Comparison of ENCODE assay signal across 9 mouse cellular contexts in the genomic region with DNA sequence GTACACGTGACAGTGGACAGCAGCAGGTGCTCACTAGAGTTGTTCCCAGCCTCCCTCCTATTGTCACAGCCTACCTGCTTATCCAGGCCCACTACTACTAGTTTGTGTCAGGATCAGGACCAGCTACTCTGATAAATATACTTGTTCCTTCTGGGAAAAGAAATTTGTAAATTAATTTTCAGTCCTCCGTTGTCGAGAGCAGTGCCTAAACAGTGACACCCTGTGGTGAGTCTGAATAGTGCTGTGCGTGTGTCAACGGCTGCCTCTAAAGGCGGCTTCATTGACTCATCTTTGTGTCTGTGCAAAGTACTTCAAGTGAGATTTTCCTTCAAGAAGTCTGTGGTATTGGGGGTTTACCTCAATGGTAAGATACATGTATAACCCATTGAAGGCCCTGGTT. TPM values are rescaled to one million over a fixed set of nuclear protein-coding genes. Genes with fewer than 3 reads are reported as not detected.
DNase-seq lines count a peak whose midpoint lies in the region; ATAC-seq and TF ChIP-seq lines count a peak whose summit lies in the region.
"Had no signal": no experiment of that assay in that cellular context is flagged by ENCODE, and none has a peak within 500 bp of the region (broad histone marks: within the 10 kb centered on the region; RNA-seq: fewer than 3 reads in every experiment).

No protein-coding gene starts in this region.

- WGBS in midbrain, embryonic 14.5 days, result 44% methylated on average over 6 of the region's 6 CpGs
- WGBS in midbrain, embryonic 15.5 days, result 35% methylated on average over 6 of the region's 6 CpGs
- WGBS in liver, embryonic 14.5 days (ENCODE audit: insufficient replicate concordance), result 68% methylated on average over 6 of the region's 6 CpGs

- ATAC-seq in midbrain, embryonic 14.5 days (ENCODE audit: low FRiP score, low TSS enrichment), result no peak
- no peak for ATAC-seq in midbrain, embryonic 15.5 days (replicated peaks)
- peak; percentile 67 for ATAC-seq in granulocyte monocyte progenitor cell, adult 5-6 weeks (replicated peaks; ENCODE audit: poor library complexity, severe bottlenecking)
- no peak for ATAC-seq in liver, embryonic 14.5 days (ENCODE audit: insufficient read depth)

- no peaks in the 10 kb centered on the region for H3K9me3 ChIP-seq in midbrain, embryonic 14.5 days (ENCODE audit: control insufficient read depth, low read length)
- H3K9me3 ChIP-seq in midbrain, embryonic 15.5 days, result no peaks in the 10 kb centered on the region
- no peaks in the 10 kb centered on the region for H3K9me3 ChIP-seq in liver, embryonic 14.5 days (ENCODE audit: control insufficient read depth, low read length)

- TF ChIP-seq CTCF in liver, embryonic 14.5 days (IDR thresholded peaks at IDR 0.05; ENCODE audit: low read depth), result peak; percentile 83

- H3K4me2 ChIP-seq in midbrain, embryonic 14.5 days (ENCODE audit: low read length), result no peak overlapping the region
- no peak overlapping the region for H3K4me2 ChIP-seq in midbrain, embryonic 15.5 days
- H3K4me2 ChIP-seq in liver, embryonic 14.5 days (ENCODE audit: low read depth), result no peak overlapping the region

- no peak overlapping the region for H3K4me3 ChIP-seq in midbrain, embryonic 14.5 days (replicated peaks; ENCODE audit: low read depth, low read length)
- H3K4me3 ChIP-seq in midbrain, embryonic 15.5 days, result no peak overlapping the region
- no peak overlapping the region for H3K4me3 ChIP-seq in liver, embryonic 14.5 days (ENCODE audit: insufficient read depth in 1 of 2, low read depth in 2 of 2, low read length in 2 of 2)

- no peaks in the 10 kb centered on the region for H3K27me3 ChIP-seq in midbrain, embryonic 14.5 days (ENCODE audit: control insufficient read depth, insufficient read depth, low read length)
- no peaks in the 10 kb centered on the region for H3K27me3 ChIP-seq in midbrain, embryonic 15.5 days (replicated peaks)
- H3K27me3 ChIP-seq in liver, embryonic 14.5 days (ENCODE audit: control insufficient read depth, insufficient read depth, low read length), result no peaks in the 10 kb centered on the region

- no peaks in the 10 kb centered on the region for H3K4me1 ChIP-seq in midbrain, embryonic 14.5 days (ENCODE audit: control insufficient read depth, insufficient read depth, low read length)
- H3K4me1 ChIP-seq in midbrain, embryonic 15.5 days, result no peaks in the 10 kb centered on the region
- H3K4me1 ChIP-seq in liver, embryonic 14.5 days (replicated peaks; ENCODE audit: control insufficient read depth in 2 of 2, insufficient read depth in 2 of 2, low read length in 1 of 2), result no peaks in the 10 kb centered on the region

- H3K27ac ChIP-seq in midbrain, embryonic 14.5 days (replicated peaks; ENCODE audit: low read depth, low read length), result no peak overlapping the region
- H3K27ac ChIP-seq in midbrain, embryonic 15.5 days, result no peak overlapping the region
- H3K27ac ChIP-seq in liver, embryonic 14.5 days, result no peak overlapping the region

- peaks cover 83% of the 10 kb centered on the region for H3K36me3 ChIP-seq in midbrain, embryonic 14.5 days (ENCODE audit: control insufficient read depth, insufficient read depth, low read length)
- peaks cover 54% of the 10 kb centered on the region for H3K36me3 ChIP-seq in midbrain, embryonic 15.5 days (replicated peaks)
- H3K36me3 ChIP-seq in liver, embryonic 14.5 days (replicated peaks; ENCODE audit: control insufficient read depth, insufficient read depth, low read depth), result peaks cover 80% of the 10 kb centered on the region

- DNase-seq in cerebellum, adult 9-10 months, result peak; percentile 63
- no peak for DNase-seq in cerebellum, adult 11 months
- DNase-seq in midbrain, embryonic 14.5 days, result peak; percentile 81
- DNase-seq in brain, embryonic 18.5 days (ENCODE audit: low read depth, low spot score), result peak; percentile 18
- DNase-seq in liver, embryonic 14.5 days (ENCODE audit: low read depth in 3 of 3, low spot score in 3 of 3), result peak in 1 of 3 experiments; percentile 23
- peak; percentile 57 for DNase-seq in right cerebral cortex, postnatal 4 days

- H3K9ac ChIP-seq in midbrain, embryonic 14.5 days (replicated peaks; ENCODE audit: low read length), result no peak overlapping the region
- H3K9ac ChIP-seq in midbrain, embryonic 15.5 days, result no peak overlapping the region
- H3K9ac ChIP-seq in liver, embryonic 14.5 days (replicated peaks), result no peak overlapping the region

- TF ChIP-seq EP300 in liver, embryonic 14.5 days (IDR thresholded peaks at IDR 0.05; ENCODE audit: low read depth), result no peak

RNA-seq across cellular contexts. Expression of a gene that starts 35.5 kb away (rescaled TPM):
- not detected in 2 replicates for polyA plus RNA-seq in midbrain, embryonic 14.5 days (2014; fragmentation: Nextera tagmentation; extraction: Ambion mirVana)
- 0.15 and 0.18 TPM in 2 replicates for polyA plus RNA-seq in midbrain, embryonic 15.5 days (2015; fragmentation: Nextera tagmentation; extraction: Ambion mirVana)
- not detected in 2 replicates for total RNA-seq in granulocyte monocyte progenitor cell, adult 5-6 weeks (2014; fragmentation: Nextera tagmentation)
- total RNA-seq in granulocyte monocyte progenitor cell, adult 5-6 weeks (2017), result 0.21 TPM in 1 of 2 replicates, not detected in the other
- polyA plus RNA-seq in liver, embryonic 14.5 days (2012; rRNA removed), result not detected in 2 replicates
- not detected in 2 replicates for polyA plus RNA-seq in liver, embryonic 14.5 days (2014; fragmentation: Nextera tagmentation; extraction: Ambion mirVana)
- polyA plus RNA-seq: neural tube, embryonic 14.5 days had no signal

RNA-seq across cellular contexts. Expression of a gene that starts 46.5 kb away (rescaled TPM):
- polyA plus RNA-seq in midbrain, embryonic 14.5 days (2014; fragmentation: Nextera tagmentation; extraction: Ambion mirVana), result 107 and 117 TPM in 2 replicates
- 115 and 116 TPM in 2 replicates for polyA plus RNA-seq in midbrain, embryonic 15.5 days (2015; fragmentation: Nextera tagmentation; extraction: Ambion mirVana)
- 79.5 and 85.5 TPM in 2 replicates for total RNA-seq in granulocyte monocyte progenitor cell, adult 5-6 weeks (2014; fragmentation: Nextera tagmentation)
- 117 and 126 TPM in 2 replicates for total RNA-seq in granulocyte monocyte progenitor cell, adult 5-6 weeks (2017)
- polyA plus RNA-seq in liver, embryonic 14.5 days (2012; rRNA removed), result 21.5 and 26.3 TPM in 2 replicates
- polyA plus RNA-seq in liver, embryonic 14.5 days (2014; fragmentation: Nextera tagmentation; extraction: Ambion mirVana), result 28.9 and 34.3 TPM in 2 replicates

RNA-seq across cellular contexts. Expression of a gene that starts 48.6 kb away (rescaled TPM):
- polyA plus RNA-seq in midbrain, embryonic 14.5 days (2014; fragmentation: Nextera tagmentation; extraction: Ambion mirVana), result 19.1 and 19.6 TPM in 2 replicates
- 22.1 and 22.8 TPM in 2 replicates for polyA plus RNA-seq in midbrain, embryonic 15.5 days (2015; fragmentation: Nextera tagmentation; extraction: Ambion mirVana)
- total RNA-seq in granulocyte monocyte progenitor cell, adult 5-6 weeks (2014; fragmentation: Nextera tagmentation), result 140 and 152 TPM in 2 replicates
- total RNA-seq in granulocyte monocyte progenitor cell, adult 5-6 weeks (2017), result 57.4 and 70.4 TPM in 2 replicates
- 21.1 and 25.5 TPM in 2 replicates for polyA plus RNA-seq in liver, embryonic 14.5 days (2012; rRNA removed)
- polyA plus RNA-seq in liver, embryonic 14.5 days (2014; fragmentation: Nextera tagmentation; extraction: Ambion mirVana), result 15.8 and 19.0 TPM in 2 replicates
